Mouse (Mus musculus): ENCODE data around the gene Gm45337.

Gene Gm45337

GRCm38 (mm10) chr7:142096701-142097100 lies 47.7 kb downstream of the Gm45337 start:
- DNase-seq, result no peak

GRCm38 (mm10) chr7:142095183-142095931 lies 49.0 kb downstream of the Gm45337 start, which contains the start of gene Dusp8:
TSS of gene Dusp8 (minus strand) at chr7:142095843.
- DNase-seq, result peak; percentile 94

GRCm38 (mm10) chr7:142094301-142095143 lies 49.9 kb downstream of the Gm45337 start:
- peak; percentile 32 for DNase-seq

- no peak for DNase-seq
These were observed 50.6 kb downstream of the Gm45337 start for GRCm38 (mm10) chr7:142093696-142094240.
